Mouse (Mus musculus): ENCODE results near the gene Btf3. TPM values are rescaled to one million over a fixed set of nuclear protein-coding genes. Genes with fewer than 3 reads are reported as not detected.

Gene Btf3
- polyA plus RNA-seq, 1 experiment from 2014 or later, result 893 TPM

- no peaks in the 10 kb centered on the region for H3K9me3 ChIP-seq (ENCODE audit: control insufficient read depth, low read length)
- DNase-seq (ENCODE audit: low spot score), result no peak
- H3K27ac ChIP-seq (ENCODE audit: low read depth, low read length), result no peak overlapping the region
- H3K36me3 ChIP-seq (ENCODE audit: control insufficient read depth, insufficient read depth, low read length), result peaks cover 12% of the 10 kb centered on the region
- H3K4me2 ChIP-seq, result no peak overlapping the region
- no peaks in the 10 kb centered on the region for H3K27me3 ChIP-seq (replicated peaks; ENCODE audit: control insufficient read depth, insufficient read depth, low read length)
- 84% methylated on average over 7 of the region's 7 CpGs for WGBS
- no peak overlapping the region for H3K9ac ChIP-seq (ENCODE audit: low read depth, low read length)
- H3K4me3 ChIP-seq (ENCODE audit: low read depth, low read length), result no peak overlapping the region
- peaks cover 12% of the 10 kb centered on the region for H3K4me1 ChIP-seq (replicated peaks; ENCODE audit: control insufficient read depth, insufficient read depth, low read length)
- no peak for ATAC-seq (replicated peaks; ENCODE audit: low FRiP score)
Measured at GRCm38 (mm10) chr13:98276253-98276652, 40.6 kb downstream of the Btf3 start.

GRCm38 (mm10) chr13:98275646-98276045, 41.2 kb downstream of the Btf3 start:
- Histone ChIP-seq H3K4me2 (0 out of 2 replicates have a peak overlapping the region, but pooled peaks have one; percentile 6), H3K4me3 (ENCODE audit: low read depth, low read length) (no peak overlapping the region), H3K9me3 (ENCODE audit: control insufficient read depth, low read length) (no peaks in the 10 kb centered on the region), H3K36me3 (ENCODE audit: control insufficient read depth, insufficient read depth, low read length) (peaks cover 12% of the 10 kb centered on the region), H3K9ac (ENCODE audit: low read depth, low read length) (no peak overlapping the region), H3K27me3 (replicated peaks; ENCODE audit: control insufficient read depth, insufficient read depth, low read length) (no peaks in the 10 kb centered on the region), H3K4me1 (replicated peaks; ENCODE audit: control insufficient read depth, insufficient read depth, low read length) (peaks cover 12% of the 10 kb centered on the region), H3K27ac (ENCODE audit: low read depth, low read length) (no peak overlapping the region)
- WGBS, result 32% methylated on average over 4 of the region's 4 CpGs
- peak; percentile 80 for ATAC-seq (replicated peaks; ENCODE audit: low FRiP score)
- DNase-seq (ENCODE audit: low spot score), result no peak

- H3K27me3 ChIP-seq (replicated peaks; ENCODE audit: control insufficient read depth, insufficient read depth, low read length), result no peaks in the 10 kb centered on the region
- no peak overlapping the region for H3K27ac ChIP-seq (ENCODE audit: low read depth, low read length)
- no peak overlapping the region for H3K4me3 ChIP-seq (ENCODE audit: low read depth, low read length)
- no peak overlapping the region for H3K4me2 ChIP-seq
- ATAC-seq (replicated peaks; ENCODE audit: low FRiP score), result no peak
- no peak for DNase-seq (ENCODE audit: low spot score)
- H3K9ac ChIP-seq (ENCODE audit: low read depth, low read length), result no peak overlapping the region
- H3K9me3 ChIP-seq (ENCODE audit: control insufficient read depth, low read length), result no peaks in the 10 kb centered on the region
- 88% methylated on average over 9 of the region's 9 CpGs for WGBS
- peaks cover 12% of the 10 kb centered on the region for H3K36me3 ChIP-seq (ENCODE audit: control insufficient read depth, insufficient read depth, low read length)
- peaks cover 12% of the 10 kb centered on the region for H3K4me1 ChIP-seq (replicated peaks; ENCODE audit: control insufficient read depth, insufficient read depth, low read length)
Measured at GRCm38 (mm10) chr13:98274023-98274422, 42.8 kb downstream of the Btf3 start.

- Histone ChIP-seq H3K27me3 (replicated peaks; ENCODE audit: control insufficient read depth, insufficient read depth, low read length) (no peaks in the 10 kb centered on the region), H3K27ac (ENCODE audit: low read depth, low read length) (no peak overlapping the region), H3K9ac (ENCODE audit: low read depth, low read length) (peak overlapping the region; percentile 81), H3K4me2 (peak overlapping the region; percentile 93), H3K9me3 (ENCODE audit: control insufficient read depth, low read length) (no peaks in the 10 kb centered on the region), H3K4me1 (replicated peaks; ENCODE audit: control insufficient read depth, insufficient read depth, low read length) (peaks cover 15% of the 10 kb centered on the region), H3K4me3 (ENCODE audit: low read depth, low read length) (peak overlapping the region; percentile 72), H3K36me3 (ENCODE audit: control insufficient read depth, insufficient read depth, low read length) (peaks cover 9% of the 10 kb centered on the region; the same call in 1 of the 2 replicates)
- ATAC-seq (replicated peaks; ENCODE audit: low FRiP score), result no peak
- WGBS, result 27% methylated on average over 5 of the region's 5 CpGs
- DNase-seq (ENCODE audit: low spot score), result no peak
Measured at GRCm38 (mm10) chr13:98264111-98264510, 52.7 kb downstream of the Btf3 start.

GRCm38 (mm10) chr13:98263458-98263987, 53.3 kb downstream of the Btf3 start:
- 1% methylated on average over 16 of the region's 16 CpGs for WGBS
- H3K4me2 ChIP-seq, result peak overlapping the region; percentile 93
- no peaks in the 10 kb centered on the region for H3K27me3 ChIP-seq (replicated peaks; ENCODE audit: control insufficient read depth, insufficient read depth, low read length)
- H3K4me3 ChIP-seq (ENCODE audit: low read depth, low read length), result peak overlapping the region; percentile 72
- peak overlapping the region; percentile 83 for H3K27ac ChIP-seq (ENCODE audit: low read depth, low read length)
- peaks cover 9% of the 10 kb centered on the region; the same call in 1 of the 2 replicates for H3K36me3 ChIP-seq (ENCODE audit: control insufficient read depth, insufficient read depth, low read length)
- H3K9me3 ChIP-seq (ENCODE audit: control insufficient read depth, low read length), result no peaks in the 10 kb centered on the region
- ATAC-seq (replicated peaks; ENCODE audit: low FRiP score) (peak; percentile 33), DNase-seq (ENCODE audit: low spot score) (no peak)
- H3K9ac ChIP-seq (ENCODE audit: low read depth, low read length), result peak overlapping the region; percentile 81
- H3K4me1 ChIP-seq (replicated peaks; ENCODE audit: control insufficient read depth, insufficient read depth, low read length), result peaks cover 15% of the 10 kb centered on the region

GRCm38 (mm10) chr13:98262636-98263457, 54.0 kb downstream of the Btf3 start, which contains the start of the genes Utp15 and Ankra2:
Utp15 (minus strand) TSS chr13:98263041.
Ankra2 (plus strand) TSS chr13:98263074.
- peaks cover 15% of the 10 kb centered on the region for H3K4me1 ChIP-seq (replicated peaks; ENCODE audit: control insufficient read depth, insufficient read depth, low read length)
- under 1% methylated on average over 71 of the region's 71 CpGs for WGBS
- DNase-seq (ENCODE audit: low spot score) (peak; percentile 99), ATAC-seq (replicated peaks; ENCODE audit: low FRiP score) (peak; percentile 98)
- H3K9ac ChIP-seq (ENCODE audit: low read depth, low read length), result peak within 1 kb of the TSS; percentile 81
- no peaks in the 10 kb centered on the region for H3K27me3 ChIP-seq (replicated peaks; ENCODE audit: control insufficient read depth, insufficient read depth, low read length)
- H3K4me3 ChIP-seq (ENCODE audit: low read depth, low read length), result peak within 1 kb of the TSS; percentile 72
- H3K9me3 ChIP-seq (ENCODE audit: control insufficient read depth, low read length), result no peaks in the 10 kb centered on the region
- H3K36me3 ChIP-seq (ENCODE audit: control insufficient read depth, insufficient read depth, low read length), result peaks cover 9% of the 10 kb centered on the region; the same call in 1 of the 2 replicates
- peak within 1 kb of the TSS; percentile 93 for H3K4me2 ChIP-seq
- peak within 1 kb of the TSS; percentile 83 for H3K27ac ChIP-seq (ENCODE audit: low read depth, low read length)

Other genes with a start within 250 kb of the Btf3 start
- gene Arhgef28, start 110.6 kb downstream of the Btf3 start, polyA plus RNA-seq (2014; fragmentation: Nextera tagmentation; extraction: Ambion mirVana), result 2.7 and 2.9 TPM in 2 replicates
- gene Utp15, start 54.0 kb downstream of the Btf3 start, polyA plus RNA-seq (2014; fragmentation: Nextera tagmentation; extraction: Ambion mirVana), result 46.1 and 49.9 TPM in 2 replicates
- gene Ankra2, start 53.9 kb downstream of the Btf3 start, polyA plus RNA-seq (2014; fragmentation: Nextera tagmentation; extraction: Ambion mirVana), result 19.4 and 20.2 TPM in 2 replicates
- not detected in 2 replicates for gene Gm21976, start 37.1 kb downstream of the Btf3 start, polyA plus RNA-seq (2014; fragmentation: Nextera tagmentation; extraction: Ambion mirVana)
- 0.05 TPM in 1 of 2 replicates, not detected in the other for gene Foxd1, start 37.2 kb upstream of the Btf3 start, polyA plus RNA-seq (2014; fragmentation: Nextera tagmentation; extraction: Ambion mirVana)
- gene Gm10320, start 175.0 kb upstream of the Btf3 start, polyA plus RNA-seq (2014; fragmentation: Nextera tagmentation; extraction: Ambion mirVana), result 1.9 and 2.0 TPM in 2 replicates

Measured in liver, embryonic 11.5 days (tissue).